In genomic region chr12:117929768-117930167, GRCm38 (mm10) we compare ENCODE assay signal across 31 mouse cellular contexts.
"Had no signal": no experiment of that assay in that cellular context is flagged by ENCODE, and none has a peak within 500 bp of the region (broad histone marks: within the 10 kb centered on the region; RNA-seq: fewer than 3 reads in every experiment).

No protein-coding gene starts in this region.

- H3K9me3 ChIP-seq: limb, embryonic 10.5 days; limb, embryonic 12.5 days; limb, embryonic 13.5 days; limb, embryonic 15.5 days; liver, embryonic 12.5 days; liver, embryonic 13.5 days; liver, embryonic 15.5 days; lung, embryonic 15.5 days; megakaryocyte, embryonic 14.5 days; midbrain, embryonic 10.5 days; midbrain, embryonic 12.5 days; midbrain, embryonic 13.5 days; midbrain, embryonic 15.5 days; neural tube, embryonic 12.5 days had no signal

- H3K4me2 ChIP-seq: limb, embryonic 12.5 days; limb, embryonic 13.5 days; limb, embryonic 15.5 days; liver, embryonic 11.5 days; liver, embryonic 12.5 days; liver, embryonic 13.5 days; liver, embryonic 15.5 days; lung, embryonic 14.5 days; lung, embryonic 15.5 days; midbrain, embryonic 11.5 days; midbrain, embryonic 12.5 days; midbrain, embryonic 13.5 days; midbrain, embryonic 15.5 days; neural tube, embryonic 12.5 days had no signal

- H3K4me3 ChIP-seq: limb, embryonic 10.5 days; limb, embryonic 12.5 days; limb, embryonic 13.5 days; limb, embryonic 15.5 days; liver, embryonic 12.5 days; liver, embryonic 13.5 days; liver, embryonic 15.5 days; lung, embryonic 15.5 days; megakaryocyte, embryonic 14.5 days; midbrain, embryonic 10.5 days; midbrain, embryonic 12.5 days; midbrain, embryonic 13.5 days; midbrain, embryonic 15.5 days; myocyte; neural tube, embryonic 12.5 days had no signal

- H3K27me3 ChIP-seq: limb, embryonic 12.5 days; limb, embryonic 13.5 days; limb, embryonic 15.5 days; liver, embryonic 12.5 days; liver, embryonic 13.5 days; liver, embryonic 15.5 days; lung, embryonic 15.5 days; midbrain, embryonic 12.5 days; midbrain, embryonic 13.5 days; midbrain, embryonic 15.5 days; neural tube, embryonic 12.5 days had no signal

- H3K27ac ChIP-seq: limb, embryonic 10.5 days; limb, embryonic 12.5 days; limb, embryonic 13.5 days; limb, embryonic 15.5 days; liver, embryonic 12.5 days; liver, embryonic 13.5 days; liver, embryonic 14.5 days; liver, embryonic 15.5 days; lung, embryonic 15.5 days; macrophage; midbrain, embryonic 10.5 days; midbrain, embryonic 12.5 days; midbrain, embryonic 13.5 days; midbrain, embryonic 15.5 days; neural tube, embryonic 12.5 days had no signal

- ATAC-seq: liver, embryonic 12.5 days; liver, postnatal 0 days; lung, postnatal 0 days; midbrain, embryonic 13.5 days; midbrain, embryonic 15.5 days; midbrain, embryonic 16.5 days had no signal

- H3K36me3 ChIP-seq: limb, embryonic 10.5 days; limb, embryonic 12.5 days; limb, embryonic 13.5 days; limb, embryonic 15.5 days; liver, embryonic 12.5 days; liver, embryonic 13.5 days; liver, embryonic 15.5 days; lung, embryonic 15.5 days; midbrain, embryonic 10.5 days; midbrain, embryonic 12.5 days; midbrain, embryonic 13.5 days; midbrain, embryonic 15.5 days; neural tube, embryonic 12.5 days had no signal

- H3K9ac ChIP-seq: limb, embryonic 12.5 days; limb, embryonic 13.5 days; limb, embryonic 15.5 days; liver, embryonic 12.5 days; liver, embryonic 13.5 days; liver, embryonic 14.5 days; liver, embryonic 15.5 days; liver, postnatal 0 days; lung, embryonic 14.5 days; lung, embryonic 15.5 days; midbrain, embryonic 12.5 days; midbrain, embryonic 13.5 days; midbrain, embryonic 15.5 days; neural tube, embryonic 12.5 days had no signal

- DNase-seq: liver; liver, embryonic 13.5 days; liver, postnatal 0 days; lung, adult 18-20 months; lung, adult 2 months; lung, embryonic 14.5 days; lung, postnatal 10 days; lung, postnatal 14 days; lung, postnatal 36 days; lung, postnatal 4 days; midbrain, embryonic 14.5 days had no signal

- H3K4me1 ChIP-seq: limb, embryonic 10.5 days; limb, embryonic 12.5 days; limb, embryonic 13.5 days; limb, embryonic 15.5 days; liver, embryonic 15.5 days; lung, embryonic 15.5 days; megakaryocyte, embryonic 14.5 days; midbrain, embryonic 10.5 days; midbrain, embryonic 12.5 days; midbrain, embryonic 13.5 days; midbrain, embryonic 15.5 days; neural tube, embryonic 12.5 days had no signal
